Comparison of ENCODE assay signal across 8 mouse cellular contexts in genomic region chr7:7209313-7210151, GRCm38 (mm10). TPM values are rescaled to one million over a fixed set of nuclear protein-coding genes. Genes with fewer than 3 reads are reported as not detected.
DNase-seq lines count a peak whose midpoint lies in the region; ATAC-seq and TF ChIP-seq lines count a peak whose summit lies in the region.
"Not testable (repeated sequence)": the region's sequence is repeated elsewhere in the genome, so short reads cannot be mapped to it uniquely, and the experiment has no call there.

Gene Zfp772 (minus strand): TSS chr7:7209998.

- not testable (repeated sequence) for TF ChIP-seq CTCF in cortical plate, adult 2 months (IDR thresholded peaks at IDR 0.05; ENCODE audit: extremely low read depth, insufficient read depth, low read length); left cerebral cortex, adult 2 months (IDR thresholded peaks at IDR 0.05)

- TF ChIP-seq POLR2A in cortical plate, adult 2 months (IDR thresholded peaks at IDR 0.05; ENCODE audit: extremely low read depth, insufficient read depth, low read length): not testable (repeated sequence)

- H3K27ac ChIP-seq in cortical plate, adult 2 months (ENCODE audit: insufficient read depth, low read length); intestine, embryonic 14.5 days (ENCODE audit: low read depth); left cerebral cortex, adult 2 months: not testable (repeated sequence)

- H3K27me3 ChIP-seq in intestine, embryonic 14.5 days (replicated peaks; ENCODE audit: control insufficient read depth, insufficient read depth, low read length): not testable (repeated sequence)

- intact Hi-C loops in left cerebral cortex, adult 2 months (cut with DNase I): not testable (repeated sequence)

- H3K36me3 ChIP-seq in intestine, embryonic 14.5 days (ENCODE audit: control insufficient read depth, insufficient read depth, low read length): not testable (repeated sequence)

- H3K9me3 ChIP-seq in intestine, embryonic 14.5 days (ENCODE audit: control insufficient read depth, low read length): not testable (repeated sequence)

- DNase-seq in R1 (ENCODE audit: low read depth, low spot score): peak; percentile 45
- DNase-seq in heart, adult 11 months: peak; percentile 95
- DNase-seq in intestine, embryonic 14.5 days (ENCODE audit: low spot score): peak; percentile 63
- DNase-seq in left cerebral cortex, adult 2 months (ENCODE audit: extremely low spot score in 1 of 2, low spot score in 2 of 2): peak; percentile 29 to 32
- peak; percentile 45 for DNase-seq in lung, postnatal 14 days
- DNase-seq in ovary, postnatal 36 days (ENCODE audit: low spot score): peak; percentile 17
- peak; percentile 35 to 47 for DNase-seq in urinary bladder, adult 18-20 months (ENCODE audit: low spot score in 2 of 2)

- peak within 1 kb of the TSS; percentile 61 for H3K4me3 ChIP-seq in cortical plate, adult 2 months (ENCODE audit: insufficient read depth, low read length)
- peak within 1 kb of the TSS; percentile 42 for H3K4me3 ChIP-seq in intestine, embryonic 14.5 days (ENCODE audit: low read depth, low read length)
- H3K4me3 ChIP-seq in left cerebral cortex, adult 2 months: peak within 1 kb of the TSS; percentile 47

- peak within 1 kb of the TSS; percentile 50 for H3K4me2 ChIP-seq in intestine, embryonic 14.5 days (ENCODE audit: low read length)

- H3K9ac ChIP-seq in intestine, embryonic 14.5 days (ENCODE audit: low read length): peak within 1 kb of the TSS; percentile 41

- H3K4me1 ChIP-seq in cortical plate, adult 2 months (ENCODE audit: control insufficient read depth, insufficient read depth, low read length); intestine, embryonic 14.5 days (replicated peaks; ENCODE audit: control insufficient read depth, insufficient read depth, low read length): not testable (repeated sequence)

- ATAC-seq in intestine, embryonic 14.5 days (replicated peaks; ENCODE audit: low FRiP score, low TSS enrichment, low read depth): not testable (repeated sequence)

- 3% methylated on average over 23 of the region's 24 CpGs for WGBS in intestine, embryonic 14.5 days

RNA-seq across cellular contexts. Expression of gene Zfp772, which starts in this region (rescaled TPM):
- polyA plus RNA-seq in cortical plate, adult 2 months (2012; rRNA removed): 16.3 and 17.6 TPM in 2 replicates
- 7.5 and 7.7 TPM in 2 replicates for polyA plus RNA-seq in intestine, embryonic 14.5 days (2014; fragmentation: Nextera tagmentation; extraction: Ambion mirVana)
- total RNA-seq in left cerebral cortex, adult 2 months (2021): 1 to 10 TPM; 8.4 to 9.0 TPM

Comparison
In these comparisons a context has a peak if more than half of its experiments do, and no peak if none do; other contexts are left out.
1. DNase-seq: peak in every context shown above with its lines; median percentile 95 in heart, adult 11 months; 63 in intestine, embryonic 14.5 days; 45 in R1; 45 in lung, postnatal 14 days; 41 in urinary bladder, adult 18-20 months; 30 in left cerebral cortex, adult 2 months; 17 in ovary, postnatal 36 days.